Mouse (Mus musculus) layer of hippocampus, adult 11-12 months (tissue): Measurements from ENCODE around the gene Mtrex.

Experiments
- DNase-seq: peaks from one replicate; pipeline ENCODE4 v3.0.0; 2022; ENCODE audit warnings: low spot score

The Mtrex gene

DNA sequence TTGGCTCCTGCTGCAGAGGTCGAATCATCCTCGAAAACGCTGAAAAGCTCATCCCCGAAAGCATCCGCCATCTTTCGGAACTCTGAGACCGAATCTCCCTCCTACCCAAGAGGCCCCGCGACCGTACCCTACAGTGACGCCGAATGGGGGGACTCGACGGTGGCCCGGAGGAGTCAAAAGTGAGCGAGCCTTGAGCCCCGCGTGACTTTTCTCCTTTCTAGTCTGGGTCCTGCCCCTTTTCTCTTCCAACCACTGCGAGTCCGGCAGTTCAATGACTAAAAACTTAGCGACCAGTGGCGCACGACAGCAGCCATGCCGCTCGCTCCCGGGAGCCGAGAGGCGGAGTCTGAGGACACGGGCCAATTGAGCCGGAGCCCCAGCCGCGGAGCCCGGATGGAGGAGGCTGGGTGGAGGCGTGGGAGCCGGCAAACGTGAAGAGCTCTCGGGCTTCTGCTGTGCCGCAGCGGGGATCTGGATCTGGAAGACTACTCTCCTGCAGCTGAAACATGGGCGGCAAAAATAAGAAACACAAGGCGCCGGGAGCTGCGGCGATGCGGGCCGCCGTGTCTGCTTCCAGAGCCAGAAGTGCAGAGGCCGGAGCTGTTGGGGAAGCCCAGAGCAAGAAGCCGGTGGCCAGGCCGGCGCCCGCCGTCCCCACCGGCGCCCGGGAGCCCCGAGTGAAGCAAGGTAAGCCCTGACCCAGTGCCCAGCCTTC, at the start of gene Mtrex, which contains the start of gene Dhx29:
TSS of gene Mtrex (minus strand) at position 112 of the 715 bp plus-strand sequence.
TSS of gene Dhx29 (plus strand) at position 168 of the 715 bp plus-strand sequence.
- peak; percentile 99 for DNase-seq

DNA sequence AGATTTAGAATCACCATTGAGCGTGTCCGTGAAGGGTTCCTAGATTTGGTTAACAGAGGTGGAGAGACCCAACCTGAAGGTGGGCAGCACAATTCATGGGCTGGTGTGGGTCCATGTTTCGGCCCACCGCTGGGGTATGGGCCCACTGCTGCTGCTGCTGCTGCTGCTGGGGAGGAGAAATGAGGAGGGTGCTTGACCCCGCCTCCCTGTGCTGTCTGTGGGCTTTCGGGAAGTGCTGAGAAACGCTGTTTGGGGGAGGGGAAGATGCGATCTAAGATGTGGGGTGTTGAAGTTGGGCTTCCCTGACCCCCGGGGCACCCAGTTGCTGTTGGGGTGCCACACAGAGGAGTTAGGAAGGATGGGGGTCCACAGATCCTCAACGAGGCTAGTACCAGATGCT, 49.5 kb upstream of the Mtrex start:
- DNase-seq = no peak

DNA sequence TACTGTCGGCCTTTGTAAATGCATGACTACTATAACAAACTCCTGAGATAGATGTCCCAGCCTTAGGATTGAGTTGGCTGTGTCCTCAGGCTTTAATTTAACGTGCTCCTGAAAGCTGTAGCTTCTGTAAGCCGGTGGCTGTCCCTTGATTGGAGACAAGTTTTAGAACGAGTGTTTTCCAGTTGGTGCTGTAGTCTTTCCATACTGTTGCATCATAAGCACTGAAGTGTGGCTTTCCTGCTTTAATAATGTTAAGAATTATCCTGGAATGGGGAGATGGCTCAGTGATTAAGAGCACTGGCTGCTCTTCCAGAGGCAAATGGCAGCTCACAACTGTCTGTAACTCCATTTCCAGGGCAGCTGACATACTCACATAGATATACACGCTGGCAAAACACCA, 40.1 kb upstream of the Mtrex start:
- DNase-seq = no peak

DNA sequence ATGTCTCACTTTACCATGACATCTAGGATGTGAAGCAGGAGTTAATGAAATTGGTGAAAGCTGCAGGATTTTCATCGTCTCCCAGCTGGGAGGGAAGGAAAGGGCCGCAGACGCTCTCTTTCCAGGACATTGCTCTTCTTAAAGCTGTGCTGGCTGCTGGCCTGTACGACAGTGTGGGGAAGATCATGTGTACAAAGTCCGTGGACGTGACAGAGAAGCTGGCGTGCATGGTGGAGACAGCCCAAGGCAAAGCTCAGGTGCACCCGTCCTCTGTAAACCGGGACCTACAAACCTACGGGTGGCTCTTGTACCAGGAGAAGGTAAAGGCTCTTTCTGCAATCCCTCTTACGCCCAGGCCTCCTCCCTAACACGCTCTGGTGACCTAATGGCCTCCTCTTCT, 37.2 kb upstream of the Mtrex start:
- DNase-seq = no peak

DNA sequence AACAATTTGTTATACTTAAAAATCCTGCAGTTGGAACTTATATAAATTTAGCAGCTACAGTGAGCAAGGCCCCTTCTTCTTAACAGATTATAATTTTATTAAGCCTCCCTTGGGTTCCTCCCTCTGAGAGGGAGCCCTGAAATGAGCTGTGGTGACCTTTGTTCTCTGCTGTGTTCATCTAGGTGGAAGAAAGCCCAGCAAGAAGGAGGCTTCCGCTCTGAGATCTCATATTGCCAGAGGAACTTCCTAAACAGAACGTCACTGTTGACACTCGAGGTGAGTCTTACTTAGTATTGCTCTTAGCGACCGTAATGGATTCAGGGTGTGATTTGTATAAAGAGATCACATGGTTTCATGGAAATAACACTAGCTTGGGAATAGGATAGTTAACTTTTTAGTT, 35.9 kb upstream of the Mtrex start:
- no peak for DNase-seq

GRCm38 (mm10) chr13:112954067-112954466, 26.9 kb upstream of the Mtrex start:
- DNase-seq = peak; percentile 43

GRCm38 (mm10) chr13:112945900-112946299, 18.7 kb upstream of the Mtrex start:
- DNase-seq = no peak

- DNase-seq = peak; percentile 31
These were observed 18.1 kb upstream of the Mtrex start for GRCm38 (mm10) chr13:112945312-112945711.

DNA sequence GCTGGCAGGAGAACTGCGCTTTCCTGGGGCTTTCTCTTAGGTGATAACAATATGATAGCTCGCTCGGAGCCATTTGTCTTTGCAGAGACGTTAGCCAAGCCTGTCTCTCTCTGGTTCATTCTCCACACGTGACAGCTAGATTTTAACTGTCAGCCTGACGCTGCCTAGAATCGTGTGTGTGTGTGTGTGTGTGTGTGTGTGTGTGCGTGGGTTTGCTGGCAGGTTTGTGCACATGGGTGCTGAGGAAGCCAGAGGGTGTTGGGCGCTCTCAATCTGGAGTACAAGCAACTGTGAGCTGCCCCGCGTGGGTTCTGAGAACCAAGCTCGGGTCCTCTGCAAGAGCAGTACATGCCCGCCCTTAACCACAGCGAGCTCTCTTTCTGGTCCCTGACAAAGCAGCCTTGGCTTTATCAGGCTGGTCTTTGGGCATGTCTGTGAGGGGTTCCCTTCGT, 14.7 kb upstream of the Mtrex start:
- DNase-seq = peak; percentile 49

DNA sequence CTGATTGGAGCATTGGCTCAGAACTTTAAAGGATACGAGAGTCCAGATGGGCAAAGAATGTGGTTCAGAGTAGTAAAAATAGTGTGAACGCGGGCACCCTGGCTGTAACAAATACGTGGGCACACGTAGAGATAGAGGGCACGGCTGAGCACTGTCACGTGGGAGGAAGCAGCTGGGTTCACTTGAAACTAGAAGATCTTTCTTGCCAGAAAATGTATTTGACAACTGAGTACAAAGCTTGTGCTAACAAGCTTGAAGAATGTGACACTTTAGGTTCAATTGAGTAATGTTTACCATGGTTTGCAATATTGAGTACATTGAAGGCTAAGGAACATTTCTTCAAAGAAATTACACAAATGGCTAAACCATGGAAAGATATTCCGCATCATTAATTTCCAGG, 10.9 kb upstream of the Mtrex start:
- peak; percentile 19 for DNase-seq

DNA sequence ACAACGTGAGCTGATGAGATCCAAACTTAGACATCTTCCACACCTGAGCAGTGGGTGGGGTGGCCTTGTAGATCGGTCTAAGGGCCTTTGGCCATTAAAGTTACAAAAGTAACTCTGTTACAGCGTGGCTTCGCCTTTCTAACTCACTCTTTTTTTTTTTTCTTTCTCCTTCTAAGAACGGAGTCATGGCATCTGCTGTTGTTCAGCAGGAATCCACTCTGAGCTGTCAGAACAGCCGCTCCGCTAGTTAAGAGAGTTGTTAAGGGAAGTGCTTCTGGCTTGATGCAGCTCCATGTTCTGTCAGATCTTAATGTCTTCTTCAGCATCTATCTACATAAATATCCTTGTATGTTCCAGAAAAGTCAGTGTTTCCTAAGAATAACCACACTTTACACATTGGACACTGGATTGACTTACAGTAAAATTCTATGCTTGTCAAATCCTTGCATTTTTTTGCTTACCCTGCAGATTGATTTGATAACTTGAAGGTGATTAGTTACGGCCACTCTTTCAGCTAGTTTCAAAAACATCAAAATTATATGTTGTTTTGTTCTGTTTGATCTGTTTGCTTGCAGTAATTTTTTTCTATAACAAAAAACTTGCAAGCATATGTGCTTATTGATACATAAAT, 955 bp upstream of the Mtrex start:
- DNase-seq = no peak

- no peak for DNase-seq
These were observed 402 bp downstream of the Mtrex start for GRCm38 (mm10) chr13:112926796-112927195.

DNA sequence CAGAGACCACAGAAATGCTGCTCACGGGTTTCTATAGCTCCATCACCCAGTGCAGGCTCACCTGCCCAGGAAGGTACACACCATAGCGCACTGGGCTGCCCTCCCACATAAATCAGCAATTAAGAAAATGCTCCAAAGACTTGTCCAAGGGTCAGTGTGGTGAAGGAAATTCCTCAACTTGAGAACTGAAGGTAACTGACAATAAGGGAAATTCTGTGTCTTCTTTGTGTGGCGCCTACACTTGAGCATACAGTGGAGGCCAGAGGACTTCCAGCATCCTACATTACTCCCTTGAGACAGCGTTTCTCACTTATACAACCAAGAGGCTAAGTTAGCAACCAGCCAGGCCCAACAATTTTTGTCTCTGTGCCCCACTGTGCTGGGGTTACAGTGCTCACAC, 1.2 kb downstream of the Mtrex start:
- DNase-seq = no peak

DNA sequence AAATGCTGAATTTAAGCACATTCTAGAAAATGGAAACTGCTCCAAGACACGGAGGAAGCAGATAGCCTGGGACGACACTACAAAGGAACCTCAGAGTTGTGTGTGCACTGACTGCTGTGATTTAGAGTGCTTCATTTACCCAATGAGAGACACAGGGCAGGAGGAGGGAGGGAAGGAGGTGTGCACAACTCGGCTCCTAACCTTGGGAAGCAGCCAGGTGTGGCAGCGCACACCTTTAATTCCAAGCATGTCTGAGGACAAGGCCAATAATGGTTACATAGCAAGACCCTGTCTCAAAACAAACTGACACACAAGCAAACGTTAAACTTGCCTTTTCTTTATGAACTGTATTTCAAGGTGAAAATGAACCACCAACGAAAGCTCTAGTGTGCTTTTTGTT, 1.9 kb downstream of the Mtrex start:
- no peak for DNase-seq

- DNase-seq = no peak
These were observed 6.3 kb downstream of the Mtrex start for GRCm38 (mm10) chr13:112920906-112921305.

DNA sequence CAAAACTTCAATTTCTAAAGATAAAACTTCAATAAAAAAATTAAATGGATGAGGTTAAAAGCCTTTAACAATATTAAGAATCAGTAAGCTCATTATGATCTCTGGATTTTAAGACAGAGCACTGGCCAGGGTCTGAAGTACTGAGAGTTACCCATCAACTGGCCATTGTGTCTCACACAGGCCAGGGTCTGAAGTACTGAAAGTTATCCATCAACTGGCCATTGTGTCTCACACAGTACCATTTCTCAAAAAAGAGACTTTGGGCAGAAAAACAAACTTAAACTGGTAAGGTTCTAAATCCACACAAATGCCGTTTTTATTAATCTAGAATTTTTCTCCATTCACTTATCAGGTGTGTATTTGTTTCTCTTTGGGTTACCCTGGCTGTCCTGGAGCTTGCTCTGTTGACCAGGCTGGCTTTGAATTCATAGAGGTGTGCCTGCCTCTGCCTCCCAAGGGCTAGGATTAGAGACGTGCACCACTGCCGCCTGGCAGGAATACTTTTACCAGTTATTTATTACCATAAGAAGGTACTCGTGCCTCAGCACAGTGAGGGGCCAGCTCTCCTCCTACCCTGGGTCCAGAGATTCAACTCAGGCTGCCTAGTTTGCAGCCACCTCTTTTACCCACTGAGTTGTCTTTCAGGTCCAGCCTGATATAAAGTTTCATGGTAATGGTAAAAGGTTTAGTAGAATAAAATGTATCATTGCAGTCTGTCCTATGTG, 7.9 kb downstream of the Mtrex start:
- no peak for DNase-seq

GRCm38 (mm10) chr13:112910434-112910833, 16.8 kb downstream of the Mtrex start:
- no peak for DNase-seq

- DNase-seq = peak; percentile 35
These were observed 17.5 kb downstream of the Mtrex start for GRCm38 (mm10) chr13:112909663-112910062.

DNA sequence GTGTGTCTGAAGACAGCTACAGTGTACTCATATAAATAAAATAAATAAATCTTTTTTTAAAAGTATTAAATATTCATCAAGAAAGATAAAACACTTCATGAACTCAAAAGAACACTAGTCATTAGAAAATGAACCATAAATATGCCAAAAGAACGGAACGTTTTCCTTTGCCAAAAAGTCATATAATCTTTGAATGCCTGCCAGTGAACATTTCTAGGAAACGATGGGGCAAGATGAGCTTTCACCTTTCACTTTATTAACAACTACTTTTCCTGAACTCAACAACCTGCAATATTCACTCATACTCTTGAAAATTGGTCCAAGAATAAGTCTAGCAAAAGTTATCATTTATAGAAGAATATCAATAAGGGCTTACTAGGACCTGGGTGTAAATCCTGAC, 25.0 kb downstream of the Mtrex start:
- no peak for DNase-seq

DNA sequence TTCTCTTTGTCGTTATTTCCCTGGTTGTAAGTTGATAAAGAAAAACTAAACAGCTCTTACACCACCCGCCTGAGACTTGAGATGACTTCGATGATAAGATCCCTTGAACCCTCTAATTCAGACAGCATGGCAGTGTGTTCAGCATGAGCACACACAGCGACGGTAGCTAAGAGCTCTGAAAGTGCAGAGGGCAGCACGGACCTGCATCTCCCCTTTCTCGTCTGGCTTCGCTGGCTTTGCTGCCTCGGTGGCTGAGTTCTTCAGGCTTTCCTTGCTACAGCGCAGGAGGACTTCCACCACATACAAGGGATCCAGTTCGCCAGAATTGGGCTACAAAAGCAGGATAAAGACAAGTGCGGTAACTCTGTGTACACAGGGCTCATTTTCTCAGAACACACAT, 40.0 kb downstream of the Mtrex start:
- DNase-seq = no peak

GRCm38 (mm10) chr13:112871500-112872266, 55.5 kb downstream of the Mtrex start:
- peak; percentile 21 for DNase-seq

GRCm38 (mm10) chr13:112870039-112870690, 57.0 kb downstream of the Mtrex start:
- no peak for DNase-seq
